Mouse (Mus musculus) ES-E14 (cell line): ENCODE measurements around the gene Abcg2. TPM values are rescaled to one million over a fixed set of nuclear protein-coding genes. Genes with fewer than 3 reads are reported as not detected.

Experiments used
- DNase-seq: peaks from one replicate; pipeline ENCODE4 v3.0.0-alpha.2; 2013; ENCODE audit warnings: low read depth, low spot score
- H3K27ac ChIP-seq: 2 replicates; pipeline ENCODE4 v1.5.1; 2012; ENCODE audit warnings: low read depth, mild to moderate bottlenecking, low read length, moderate library complexity, mixed read lengths; ENCODE audit not compliant: poor library complexity, insufficient read depth, severe bottlenecking
- H3K36me3 ChIP-seq: 2 replicates; pipeline ENCODE4 v1.6.1; 2012; ENCODE audit warnings: mild to moderate bottlenecking, low read length, moderate library complexity, mixed read lengths; ENCODE audit not compliant: control insufficient read depth, poor library complexity, insufficient read depth, severe bottlenecking
- H3K4me1 ChIP-seq, 2 experiments: fragments of 150-350 bp in 1 of 2; sonication (generic) in 1 of 2; 2 replicates each; pipeline ENCODE4 v1.6.1; 2012; ENCODE audit warnings: low read length in 2 of 2, mild to moderate bottlenecking in 1 of 2, mixed read lengths in 1 of 2; ENCODE audit not compliant: control insufficient read depth in 2 of 2, insufficient read depth in 2 of 2, poor library complexity in 1 of 2
- H3K4me3 ChIP-seq, 2 experiments: fragments of 150-350 bp in 1 of 2; sonication (generic) in 1 of 2; 2 replicates each; pipeline ENCODE4 v1.5.1; 2012; ENCODE audit warnings: low read length in 2 of 2, low read depth in 1 of 2, mild to moderate bottlenecking in 1 of 2, mixed read lengths in 1 of 2; ENCODE audit not compliant: insufficient read depth in 1 of 2, poor library complexity in 1 of 2, severe bottlenecking in 1 of 2
- H3K9ac ChIP-seq: 2 replicates; pipeline ENCODE4 v1.6.1; 2012; ENCODE audit warnings: low read depth, mild to moderate bottlenecking, low read length, mixed read lengths; ENCODE audit not compliant: poor library complexity, insufficient read depth, severe bottlenecking
- H3K9me3 ChIP-seq: fragments of 150-350 bp; sonication (generic); 2 replicates; pipeline ENCODE4 v1.6.1; 2012; ENCODE audit warnings: low read depth, mild to moderate bottlenecking, low read length; ENCODE audit not compliant: control insufficient read depth, insufficient read depth
- CHD2 ChIP-seq: IDR thresholded peaks from 2 replicates; pipeline ENCODE4 v1.6.1; 2014; ENCODE audit warnings: mild to moderate bottlenecking, low read depth, low read length, inconsistent platforms
- HCFC1 ChIP-seq: IDR thresholded peaks from 2 replicates; pipeline ENCODE4 v1.6.1; 2012; ENCODE audit warnings: low read length, inconsistent platforms, borderline replicate concordance; ENCODE audit not compliant: insufficient read depth
- MAFK ChIP-seq: IDR thresholded peaks from 2 replicates; pipeline ENCODE4 v1.6.1; 2014; ENCODE audit warnings: mild to moderate bottlenecking, low read depth, low read length, inconsistent platforms; ENCODE audit not compliant: insufficient read depth
- ZC3H11A ChIP-seq: IDR thresholded peaks from 2 replicates; pipeline ENCODE4 v1.6.1; 2012; ENCODE audit warnings: low read depth, mild to moderate bottlenecking, inconsistent platforms, low read length, borderline replicate concordance
- ZNF384 ChIP-seq: IDR thresholded peaks from 2 replicates; pipeline ENCODE4 v1.6.1; 2012; ENCODE audit warnings: low read depth, low read length, inconsistent platforms
- in situ Hi-C, 2 experiments: fragments of 600-800 bp; cut with MboI; formaldehyde crosslinking; loops; one replicate each; pipeline ENCODE4 v1.15.1; 2025; ENCODE audit warnings: low sequenced_read_pairs in 2 of 2, inconsistent platforms in 1 of 2; ENCODE audit not compliant: unreplicated experiment in 2 of 2
- total RNA-seq: library from RNA; depleted of rRNA; stranded (reverse); fragments of 300-350 nt; gene quantifications from 2 replicates; pipeline ENCODE4 v1.2.3, GENCODE M21; 2012

Abcg2 gene
- total RNA-seq, 1 experiment: 138 TPM

GRCm38 (mm10) chr6:58651038-58651437 is 66.7 kb downstream of the Abcg2 start:
- TF ChIP-seq HCFC1 (no peak), ZC3H11A (no peak), CHD2 (no peak), MAFK (no peak), ZNF384 (no peak)
- Histone ChIP-seq H3K9ac (no peak overlapping the region), H3K36me3 (no peaks in the 10 kb centered on the region), H3K4me3 (no peak overlapping the region), H3K9me3 (no peaks in the 10 kb centered on the region), H3K4me1 (peaks cover 2% of the 10 kb centered on the region in 2 experiments; a peak in 1 of 4 replicates), H3K27ac (no peak overlapping the region)
- in situ Hi-C loops: no loop called here
- no peak for DNase-seq

GRCm38 (mm10) chr6:58660951-58661575 is 76.7 kb downstream of the Abcg2 start:
- no peak overlapping the region for H3K27ac ChIP-seq
- in situ Hi-C loops: no loop called here
- DNase-seq: no peak

DNA sequence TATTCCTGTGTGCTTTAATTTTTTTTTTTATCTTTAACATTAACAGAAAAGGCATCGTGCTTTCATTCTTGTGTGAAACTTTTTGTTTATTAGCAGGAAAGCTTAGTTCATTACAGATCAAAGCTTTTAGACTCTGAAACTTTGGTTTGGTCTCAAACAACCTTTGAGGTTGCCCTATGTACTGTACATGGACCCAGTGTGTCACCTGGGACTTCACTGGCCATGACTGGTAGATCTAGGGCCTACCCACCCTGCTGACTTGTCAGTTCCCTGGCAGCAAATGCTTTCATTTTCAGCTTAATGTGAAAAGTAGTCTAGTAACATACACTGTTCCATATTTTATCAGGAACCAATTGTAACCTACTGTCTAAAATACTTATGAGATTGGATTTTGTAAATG is 93.5 kb downstream of the Abcg2 start:
- Histone ChIP-seq H3K27ac (no peak overlapping the region), H3K9me3 (no peaks in the 10 kb centered on the region), H3K4me1 (no peaks in the 10 kb centered on the region), H3K4me3 (no peak overlapping the region), H3K36me3 (peaks cover 7% of the 10 kb centered on the region), H3K9ac (no peak overlapping the region)
- in situ Hi-C loops: no loop called here
- DNase-seq: no peak
- no peak for TF ChIP-seq MAFK
- TF ChIP-seq CHD2: no peak
- no peak for TF ChIP-seq HCFC1
- no peak for TF ChIP-seq ZNF384
- no peak for TF ChIP-seq ZC3H11A

More at GRCm38 (mm10) chr6:58660951-58661575, 76.7 kb downstream of the Abcg2 start:
- Histone ChIP-seq H3K4me3 (no peak overlapping the region), H3K36me3 (peaks cover 2% of the 10 kb centered on the region; the same call in 1 of the 2 replicates), H3K4me1 (no peaks in the 10 kb centered on the region), H3K9me3 (no peaks in the 10 kb centered on the region), H3K9ac (no peak overlapping the region)
- no peak for TF ChIP-seq ZC3H11A

- no peak for DNase-seq
- no peaks in the 10 kb centered on the region for H3K9me3 ChIP-seq
- H3K4me1 ChIP-seq: no peaks in the 10 kb centered on the region
- no peak overlapping the region for H3K27ac ChIP-seq
- in situ Hi-C loops: no loop called here
- H3K4me3 ChIP-seq: no peak overlapping the region
- H3K36me3 ChIP-seq: peaks cover 7% of the 10 kb centered on the region
- no peak overlapping the region for H3K9ac ChIP-seq
- TF ChIP-seq CHD2: no peak
- TF ChIP-seq HCFC1: no peak
- no peak for TF ChIP-seq ZNF384
Measured at GRCm38 (mm10) chr6:58678530-58678929, 94.2 kb downstream of the Abcg2 start.

DNA sequence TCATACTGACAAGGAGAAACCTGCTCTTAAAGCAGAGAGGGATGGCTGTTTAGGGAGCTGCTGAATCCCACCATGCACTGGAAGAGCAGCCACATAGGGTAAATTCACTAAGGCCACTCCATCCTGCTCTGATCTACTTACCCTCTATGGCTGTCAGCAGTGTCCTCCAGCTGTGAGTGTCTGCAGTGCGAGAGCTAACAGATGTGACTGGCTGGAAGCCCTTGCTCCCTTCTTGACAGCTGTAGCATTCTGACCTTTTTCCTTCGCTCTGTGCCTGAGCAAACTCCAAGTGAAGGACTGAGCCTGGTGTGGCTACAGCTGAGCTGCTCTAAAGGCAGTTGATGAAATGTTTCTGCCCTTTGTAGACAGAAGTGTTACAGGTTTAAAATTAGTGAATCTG is 107.3 kb downstream of the Abcg2 start:
- peaks cover 5% of the 10 kb centered on the region for H3K36me3 ChIP-seq
- no peak overlapping the region for H3K9ac ChIP-seq
- no peak overlapping the region for H3K4me3 ChIP-seq
- H3K4me1 ChIP-seq: no peaks in the 10 kb centered on the region
- H3K27ac ChIP-seq: no peak overlapping the region
- H3K9me3 ChIP-seq: no peaks in the 10 kb centered on the region
- in situ Hi-C loops: no loop called here
- no peak for DNase-seq
- TF ChIP-seq ZNF384: no peak
- TF ChIP-seq HCFC1: no peak
- TF ChIP-seq ZC3H11A: no peak
- no peak for TF ChIP-seq MAFK
- TF ChIP-seq CHD2: no peak
